Mouse (Mus musculus) thymus, postnatal 25 days (tissue): Measurements from ENCODE around the gene Mrm3.

Experiments
- DNase-seq: peaks from one replicate; pipeline ENCODE4 v3.0.0; 2022

Mrm3 gene

GRCm38 (mm10) chr11:76291960-76292359, 48.4 kb downstream of the Mrm3 start:
- DNase-seq = no peak

GRCm38 (mm10) chr11:76292398-76292797, 48.9 kb downstream of the Mrm3 start:
- no peak for DNase-seq

GRCm38 (mm10) chr11:76292831-76293230, 49.3 kb downstream of the Mrm3 start:
- no peak for DNase-seq

- no peak for DNase-seq
These were observed 50.6 kb downstream of the Mrm3 start for GRCm38 (mm10) chr11:76294078-76294477.

- DNase-seq = no peak
These were observed 51.3 kb downstream of the Mrm3 start for GRCm38 (mm10) chr11:76294836-76295235.

- DNase-seq = no peak
These were observed 53.7 kb downstream of the Mrm3 start for GRCm38 (mm10) chr11:76297252-76297651.

GRCm38 (mm10) chr11:76298457-76299000, 55.0 kb downstream of the Mrm3 start:
- no peak for DNase-seq
